Mouse (Mus musculus): ENCODE measurements around the gene Mrps26.

DNA sequence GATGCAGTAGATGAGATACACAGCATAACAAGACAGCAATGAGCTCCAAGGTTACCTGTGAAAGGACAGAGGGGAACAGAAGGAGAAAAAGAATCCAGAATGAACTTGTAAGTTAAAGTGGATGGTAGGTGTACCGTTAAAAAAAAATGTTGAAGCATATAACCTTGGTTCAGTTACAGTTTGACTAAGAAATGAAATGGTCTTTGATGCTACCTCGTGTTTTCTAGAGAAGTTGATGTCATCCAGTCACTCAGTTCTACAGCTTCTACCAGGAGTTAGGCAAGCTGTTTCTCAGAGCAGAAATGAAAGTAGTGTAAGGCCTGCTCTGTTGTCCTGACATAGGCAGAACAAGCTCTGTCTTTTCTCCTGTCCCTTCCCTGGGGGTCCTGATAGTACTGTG is 34.3 kb upstream of the Mrps26 start:
- TF ChIP-seq POLR2A (IDR thresholded peaks at IDR 0.05; ENCODE audit: borderline replicate concordance, insufficient read depth, low read length) = no peak
- TF ChIP-seq CTCF (IDR thresholded peaks at IDR 0.05; ENCODE audit: borderline replicate concordance, insufficient read depth, low read depth, low read length) = no peak
